Mouse (Mus musculus) liver, embryonic 14.5 days (tissue): ENCODE measurements around the gene Fgfr2. TPM values are rescaled to one million over a fixed set of nuclear protein-coding genes. Genes with fewer than 3 reads are reported as not detected.

Experiments
- ATAC-seq: fragments of 200-750 bp; cut with Nextera tagmentation; 2 replicates; pipeline ENCODE4 v1.8.0; 2017; ENCODE audit warnings: moderate number of reproducible peaks, mild to moderate bottlenecking, moderate library complexity; ENCODE audit not compliant: insufficient read depth
- DNase-seq, 3 experiments: peaks; one replicate each; pipeline ENCODE4 v3.0.0-alpha.2; 2012 to 2013; ENCODE audit warnings: low read depth in 3 of 3, low spot score in 3 of 3
- H3K27ac ChIP-seq: fragments of 300-500 bp; sonication (generic); 2 replicates; pipeline ENCODE4 v1.5.1; 2014; ENCODE audit warnings: moderate library complexity, mild to moderate bottlenecking, control low read depth, inconsistent platforms
- H3K27me3 ChIP-seq: fragments of 300-500 bp; sonication (generic); 2 replicates; pipeline ENCODE4 v1.6.1; 2014; ENCODE audit warnings: mild to moderate bottlenecking, low read length, moderate library complexity; ENCODE audit not compliant: control insufficient read depth, insufficient read depth
- H3K36me3 ChIP-seq: fragments of 300-500 bp; sonication (generic); replicated peaks from 2 replicates; pipeline ENCODE4 v1.6.1; 2014; ENCODE audit warnings: low read depth; ENCODE audit not compliant: control insufficient read depth, insufficient read depth
- H3K4me1 ChIP-seq, 2 experiments: fragments of 200-500 bp in 1 of 2; fragments of 300-500 bp in 1 of 2; sonication (generic) in 1 of 2; replicated peaks; 2 replicates each; pipeline ENCODE4 v1.6.1; 2012 to 2014; ENCODE audit warnings: antibody characterized with exemption in 1 of 2, inconsistent platforms in 1 of 2, low read length in 1 of 2; ENCODE audit not compliant: control insufficient read depth in 2 of 2, insufficient read depth in 2 of 2
- H3K4me2 ChIP-seq: fragments of 300-500 bp; sonication (generic); 2 replicates; pipeline ENCODE4 v1.6.1; 2014; ENCODE audit warnings: low read depth, mild to moderate bottlenecking, control low read depth, moderate library complexity
- H3K4me3 ChIP-seq, 2 experiments: fragments of 200-500 bp in 1 of 2; fragments of 300-500 bp in 1 of 2; sonication (generic) in 1 of 2; 2 replicates each; pipeline ENCODE4 v1.5.1; 2012 to 2014; ENCODE audit warnings: low read depth in 2 of 2, low read length in 2 of 2, mild to moderate bottlenecking in 2 of 2, control low read depth in 1 of 2, inconsistent platforms in 1 of 2, moderate library complexity in 1 of 2; ENCODE audit not compliant: insufficient read depth in 1 of 2
- H3K9ac ChIP-seq: fragments of 300-500 bp; sonication (generic); replicated peaks from 2 replicates; pipeline ENCODE4 v1.6.1; 2014; ENCODE audit warnings: mild to moderate bottlenecking, control low read depth, moderate library complexity
- H3K9me3 ChIP-seq: fragments of 300-500 bp; sonication (generic); 2 replicates; pipeline ENCODE4 v1.6.1; 2016; ENCODE audit warnings: low read length, mixed read lengths; ENCODE audit not compliant: control insufficient read depth
- CTCF ChIP-seq: IDR thresholded peaks from 2 replicates; pipeline ENCODE4 v1.5.1; 2016; ENCODE audit warnings: antibody characterized with exemption, low read depth, control low read depth
- EP300 ChIP-seq: IDR thresholded peaks from 2 replicates; pipeline ENCODE4 v1.6.1; 2016; ENCODE audit warnings: antibody characterized with exemption, low read depth
- WGBS: fragments of 180-500 bp; shearing (Covaris S2); extraction: QIAGEN DNeasy Blood & Tissue Kit; methylation state at CpG from one replicate; pipeline ENCODE4 v1.1.7; 2014; ENCODE audit not compliant: insufficient replicate concordance; 5-methylcytosine and 5-hydroxymethylcytosine counted together
- polyA plus RNA-seq, 2 experiments: library from polyadenylated mRNA; depleted of rRNA in 1 of 2; stranded (reverse) in 1 of 2; unstranded in 1 of 2; fragments of >200 nt; fragmentation: Nextera tagmentation in 1 of 2; extraction: Ambion mirVana in 1 of 2; gene quantifications; 2 replicates each; pipeline versions ENCODE4 v1.2.1 to v1.2.3; 2012 to 2014

The Fgfr2 gene
- polyA plus RNA-seq, 2 experiments: 7.9 to 8.8 TPM

- H3K36me3 ChIP-seq: no peaks in the 10 kb centered on the region
- H3K4me1 ChIP-seq: no peaks in the 10 kb centered on the region
- no peaks in the 10 kb centered on the region for H3K9me3 ChIP-seq
- H3K27ac ChIP-seq: no peak overlapping the region
- ATAC-seq (no peak), DNase-seq (no peak)
- no peak overlapping the region for H3K4me2 ChIP-seq
- no peak overlapping the region for H3K4me3 ChIP-seq
- WGBS: 66% methylated on average over 5 of the region's 5 CpGs
- no peaks in the 10 kb centered on the region for H3K27me3 ChIP-seq
- no peak overlapping the region for H3K9ac ChIP-seq
- no peak for TF ChIP-seq EP300
- TF ChIP-seq CTCF: no peak
Measured at GRCm38 (mm10) chr7:130951004-130951403, 2172.1 kb downstream of the Fgfr2 start.

- no peaks in the 10 kb centered on the region for H3K9me3 ChIP-seq
- ATAC-seq: no peak
- H3K4me3 ChIP-seq: no peak overlapping the region
- no peak overlapping the region for H3K27ac ChIP-seq
- H3K36me3 ChIP-seq: no peaks in the 10 kb centered on the region
- no peaks in the 10 kb centered on the region for H3K4me1 ChIP-seq
- 74% methylated on average over 7 of the region's 7 CpGs for WGBS
- no peak for TF ChIP-seq CTCF
- H3K27me3 ChIP-seq: no peaks in the 10 kb centered on the region
- H3K9ac ChIP-seq: no peak overlapping the region
- no peak overlapping the region for H3K4me2 ChIP-seq
- no peak for DNase-seq
Measured at GRCm38 (mm10) chr7:130950482-130950881, 2172.7 kb downstream of the Fgfr2 start.

GRCm38 (mm10) chr7:130949331-130949751 is 2173.8 kb downstream of the Fgfr2 start:
- WGBS: 25% methylated on average over 8 of the region's 8 CpGs
- Histone ChIP-seq H3K27me3 (no peaks in the 10 kb centered on the region), H3K4me2 (no peak overlapping the region), H3K4me3 (no peak overlapping the region), H3K27ac (no peak overlapping the region), H3K4me1 (no peaks in the 10 kb centered on the region), H3K9ac (no peak overlapping the region), H3K36me3 (no peaks in the 10 kb centered on the region), H3K9me3 (no peaks in the 10 kb centered on the region)
- TF ChIP-seq CTCF: no peak
- TF ChIP-seq EP300: no peak
- no peak; the same call in 1 of the 2 replicates for ATAC-seq
- DNase-seq: no peak

GRCm38 (mm10) chr7:130948563-130949208 is 2174.5 kb downstream of the Fgfr2 start:
- Histone ChIP-seq H3K4me1 (no peaks in the 10 kb centered on the region), H3K9ac (no peak overlapping the region), H3K27ac (no peak overlapping the region), H3K9me3 (no peaks in the 10 kb centered on the region), H3K36me3 (no peaks in the 10 kb centered on the region), H3K27me3 (no peaks in the 10 kb centered on the region), H3K4me3 (no peak overlapping the region), H3K4me2 (no peak overlapping the region)
- WGBS: 11% methylated on average over 5 of the region's 5 CpGs
- 0 out of 2 replicates have a peak, but pooled peaks have one; percentile 28 for ATAC-seq
- no peak for DNase-seq
- no peak for TF ChIP-seq CTCF

GRCm38 (mm10) chr7:130946303-130946702 is 2176.8 kb downstream of the Fgfr2 start:
- no peaks in the 10 kb centered on the region for H3K4me1 ChIP-seq
- TF ChIP-seq CTCF (no peak), EP300 (no peak)
- ATAC-seq (no peak), DNase-seq (no peak)
- WGBS: 65% methylated on average over 12 of the region's 12 CpGs
- H3K9ac ChIP-seq: no peak overlapping the region
- no peaks in the 10 kb centered on the region for H3K9me3 ChIP-seq
- no peak overlapping the region for H3K4me2 ChIP-seq
- no peak overlapping the region for H3K27ac ChIP-seq
- no peak overlapping the region for H3K4me3 ChIP-seq
- no peaks in the 10 kb centered on the region for H3K36me3 ChIP-seq
- H3K27me3 ChIP-seq: no peaks in the 10 kb centered on the region
